Mouse (Mus musculus): ENCODE measurements around the gene Dspp. TPM values are rescaled to one million over a fixed set of nuclear protein-coding genes. Genes with fewer than 3 reads are reported as not detected.

The Dspp gene
- polyA plus RNA-seq, 1 experiment from 2014 or later, result not detected

GRCm38 (mm10) chr5:104173094-104173493 lies 2.6 kb downstream of the Dspp start:
- 70% methylated on average over 6 of the region's 6 CpGs for WGBS
- no peaks in the 10 kb centered on the region for H3K27me3 ChIP-seq (ENCODE audit: control insufficient read depth, insufficient read depth, low read depth, low read length)
- H3K36me3 ChIP-seq (ENCODE audit: control insufficient read depth, insufficient read depth, low read length), result no peaks in the 10 kb centered on the region
- no peaks in the 10 kb centered on the region for H3K4me1 ChIP-seq (replicated peaks; ENCODE audit: control insufficient read depth, insufficient read depth, low read length)
- no peak overlapping the region for H3K9ac ChIP-seq (ENCODE audit: low read length)
- no peak for ATAC-seq (ENCODE audit: low read depth)
- H3K4me3 ChIP-seq (ENCODE audit: low read length), result no peak overlapping the region
- no peak overlapping the region for H3K27ac ChIP-seq (ENCODE audit: low read length)
- no peaks in the 10 kb centered on the region; the same call in 1 of the 2 replicates for H3K9me3 ChIP-seq (ENCODE audit: control insufficient read depth, low read length)
- H3K4me2 ChIP-seq (ENCODE audit: low read depth, low read length), result no peak overlapping the region

- 83% methylated on average over 1 of the region's 1 CpGs for WGBS
- Histone ChIP-seq H3K9ac (ENCODE audit: low read length) (no peak overlapping the region), H3K27me3 (ENCODE audit: control insufficient read depth, insufficient read depth, low read depth, low read length) (no peaks in the 10 kb centered on the region), H3K36me3 (ENCODE audit: control insufficient read depth, insufficient read depth, low read length) (no peaks in the 10 kb centered on the region), H3K4me2 (ENCODE audit: low read depth, low read length) (no peak overlapping the region), H3K9me3 (ENCODE audit: control insufficient read depth, low read length) (peaks cover 6% of the 10 kb centered on the region), H3K27ac (ENCODE audit: low read length) (no peak overlapping the region), H3K4me1 (replicated peaks; ENCODE audit: control insufficient read depth, insufficient read depth, low read length) (no peaks in the 10 kb centered on the region), H3K4me3 (ENCODE audit: low read length) (no peak overlapping the region)
- ATAC-seq (ENCODE audit: low read depth), result no peak
Observed at GRCm38 (mm10) chr5:104183743-104184142, 13.2 kb downstream of the Dspp start.

- H3K27ac ChIP-seq (ENCODE audit: low read length), result no peak overlapping the region
- no peaks in the 10 kb centered on the region for H3K27me3 ChIP-seq (ENCODE audit: control insufficient read depth, insufficient read depth, low read depth, low read length)
- 76% methylated on average over 3 of the region's 3 CpGs for WGBS
- H3K9me3 ChIP-seq (ENCODE audit: control insufficient read depth, low read length), result no peaks in the 10 kb centered on the region; the same call in none of the 2 replicates
- H3K4me3 ChIP-seq (ENCODE audit: low read length), result no peak overlapping the region
- no peak overlapping the region for H3K9ac ChIP-seq (ENCODE audit: low read length)
- H3K4me2 ChIP-seq (ENCODE audit: low read depth, low read length), result no peak overlapping the region
- no peaks in the 10 kb centered on the region for H3K36me3 ChIP-seq (ENCODE audit: control insufficient read depth, insufficient read depth, low read length)
- no peak for ATAC-seq (ENCODE audit: low read depth)
- H3K4me1 ChIP-seq (replicated peaks; ENCODE audit: control insufficient read depth, insufficient read depth, low read length), result no peaks in the 10 kb centered on the region
Observed at GRCm38 (mm10) chr5:104187281-104187680, 16.8 kb downstream of the Dspp start.

- no peak overlapping the region for H3K9ac ChIP-seq (ENCODE audit: low read length)
- H3K36me3 ChIP-seq (ENCODE audit: control insufficient read depth, insufficient read depth, low read length), result no peaks in the 10 kb centered on the region
- ATAC-seq (ENCODE audit: low read depth), result no peak
- H3K9me3 ChIP-seq (ENCODE audit: control insufficient read depth, low read length), result no peaks in the 10 kb centered on the region; the same call in 1 of the 2 replicates
- no peaks in the 10 kb centered on the region for H3K4me1 ChIP-seq (replicated peaks; ENCODE audit: control insufficient read depth, insufficient read depth, low read length)
- H3K4me2 ChIP-seq (ENCODE audit: low read depth, low read length), result no peak overlapping the region
- no peak overlapping the region for H3K27ac ChIP-seq (ENCODE audit: low read length)
- H3K27me3 ChIP-seq (ENCODE audit: control insufficient read depth, insufficient read depth, low read depth, low read length), result no peaks in the 10 kb centered on the region
- whole genome bisulfite sequencing, result 90% methylated on average over 1 of the region's 1 CpGs
- H3K4me3 ChIP-seq (ENCODE audit: low read length), result no peak overlapping the region
Observed at GRCm38 (mm10) chr5:104195086-104195485, 24.6 kb downstream of the Dspp start.

GRCm38 (mm10) chr5:104201153-104201950 lies 30.8 kb downstream of the Dspp start:
- no peak overlapping the region for H3K9ac ChIP-seq (ENCODE audit: low read length)
- H3K4me1 ChIP-seq (replicated peaks; ENCODE audit: control insufficient read depth, insufficient read depth, low read length), result no peaks in the 10 kb centered on the region
- WGBS, result 80% methylated on average over 12 of the region's 12 CpGs
- no peak overlapping the region for H3K4me2 ChIP-seq (ENCODE audit: low read depth, low read length)
- H3K27ac ChIP-seq (ENCODE audit: low read length), result no peak overlapping the region
- no peak for ATAC-seq (ENCODE audit: low read depth)
- H3K27me3 ChIP-seq (ENCODE audit: control insufficient read depth, insufficient read depth, low read depth, low read length), result no peaks in the 10 kb centered on the region
- H3K36me3 ChIP-seq (ENCODE audit: control insufficient read depth, insufficient read depth, low read length), result no peaks in the 10 kb centered on the region
- H3K9me3 ChIP-seq (ENCODE audit: control insufficient read depth, low read length), result no peaks in the 10 kb centered on the region
- no peak overlapping the region for H3K4me3 ChIP-seq (ENCODE audit: low read length)

- H3K4me3 ChIP-seq (ENCODE audit: low read length), result no peak within 1 kb of the TSS
- H3K4me1 ChIP-seq (replicated peaks; ENCODE audit: control insufficient read depth, insufficient read depth, low read length), result no peaks in the 10 kb centered on the region
- no peak within 1 kb of the TSS for H3K4me2 ChIP-seq (ENCODE audit: low read depth, low read length)
- no peak within 1 kb of the TSS for H3K9ac ChIP-seq (ENCODE audit: low read length)
- no peaks in the 10 kb centered on the region for H3K9me3 ChIP-seq (ENCODE audit: control insufficient read depth, low read length)
- no peaks in the 10 kb centered on the region for H3K36me3 ChIP-seq (ENCODE audit: control insufficient read depth, insufficient read depth, low read length)
- no peak within 1 kb of the TSS for H3K27ac ChIP-seq (ENCODE audit: low read length)
- no peaks in the 10 kb centered on the region for H3K27me3 ChIP-seq (ENCODE audit: control insufficient read depth, insufficient read depth, low read depth, low read length)
- no peak for ATAC-seq (ENCODE audit: low read depth)
- WGBS, result 52% methylated on average over 5 of the region's 5 CpGs
Observed at GRCm38 (mm10) chr5:104202351-104202750, 31.8 kb downstream of the Dspp start, which contains the start of gene Dmp1. Dmp1 (plus strand) TSS chr5:104202613.

- no peak overlapping the region for H3K4me3 ChIP-seq (ENCODE audit: low read length)
- no peak overlapping the region for H3K9ac ChIP-seq (ENCODE audit: low read length)
- 76% methylated on average over 11 of the region's 11 CpGs for WGBS
- H3K4me1 ChIP-seq (replicated peaks; ENCODE audit: control insufficient read depth, insufficient read depth, low read length), result no peaks in the 10 kb centered on the region
- H3K4me2 ChIP-seq (ENCODE audit: low read depth, low read length), result no peak overlapping the region
- no peaks in the 10 kb centered on the region for H3K9me3 ChIP-seq (ENCODE audit: control insufficient read depth, low read length)
- ATAC-seq (ENCODE audit: low read depth), result no peak
- H3K27me3 ChIP-seq (ENCODE audit: control insufficient read depth, insufficient read depth, low read depth, low read length), result no peaks in the 10 kb centered on the region
- no peaks in the 10 kb centered on the region for H3K36me3 ChIP-seq (ENCODE audit: control insufficient read depth, insufficient read depth, low read length)
- H3K27ac ChIP-seq (ENCODE audit: low read length), result no peak overlapping the region
Observed at GRCm38 (mm10) chr5:104212531-104212930, 42.0 kb downstream of the Dspp start.

GRCm38 (mm10) chr5:104218926-104219325 lies 48.4 kb downstream of the Dspp start:
- H3K4me1 ChIP-seq (replicated peaks; ENCODE audit: control insufficient read depth, insufficient read depth, low read length), result no peaks in the 10 kb centered on the region
- no peak overlapping the region for H3K9ac ChIP-seq (ENCODE audit: low read length)
- no peak overlapping the region for H3K4me3 ChIP-seq (ENCODE audit: low read length)
- no peak overlapping the region for H3K27ac ChIP-seq (ENCODE audit: low read length)
- ATAC-seq (ENCODE audit: low read depth), result no peak
- H3K9me3 ChIP-seq (ENCODE audit: control insufficient read depth, low read length), result no peaks in the 10 kb centered on the region
- H3K27me3 ChIP-seq (ENCODE audit: control insufficient read depth, insufficient read depth, low read depth, low read length), result no peaks in the 10 kb centered on the region
- H3K4me2 ChIP-seq (ENCODE audit: low read depth, low read length), result no peak overlapping the region
- no peaks in the 10 kb centered on the region for H3K36me3 ChIP-seq (ENCODE audit: control insufficient read depth, insufficient read depth, low read length)
- 28% methylated on average over 5 of the region's 5 CpGs for WGBS

- H3K4me1 ChIP-seq (replicated peaks; ENCODE audit: control insufficient read depth, insufficient read depth, low read length), result no peaks in the 10 kb centered on the region
- H3K36me3 ChIP-seq (ENCODE audit: control insufficient read depth, insufficient read depth, low read length), result no peaks in the 10 kb centered on the region
- H3K27ac ChIP-seq (ENCODE audit: low read length), result no peak overlapping the region
- no peak overlapping the region for H3K4me3 ChIP-seq (ENCODE audit: low read length)
- H3K9ac ChIP-seq (ENCODE audit: low read length), result no peak overlapping the region
- H3K27me3 ChIP-seq (ENCODE audit: control insufficient read depth, insufficient read depth, low read depth, low read length), result no peaks in the 10 kb centered on the region
- no peaks in the 10 kb centered on the region for H3K9me3 ChIP-seq (ENCODE audit: control insufficient read depth, low read length)
- no peak for ATAC-seq (ENCODE audit: low read depth)
- 67% methylated on average over 3 of the region's 3 CpGs for WGBS
- H3K4me2 ChIP-seq (ENCODE audit: low read depth, low read length), result no peak overlapping the region
Observed at GRCm38 (mm10) chr5:104224299-104224698, 53.8 kb downstream of the Dspp start.

All from lung, embryonic 16.5 days (tissue).